Mouse (Mus musculus) liver, embryonic 13.5 days (tissue): ENCODE measurements at regions not wholly inside any gene's neighbourhood (a gene's known extent, or its start where the extent isn't known, plus 50 kb on each side); places are given as distances from the start of the nearest gene placed in this dataset.
A peak's percentile ranks its signal among the peaks of the same experiment; 100 is the strongest.

ENCODE experiments used
- ATAC-seq: fragments of 200-750 bp; cut with Nextera tagmentation; 2 replicates; pipeline ENCODE4 v1.8.0; 2017; ENCODE audit warnings: low read depth, mild to moderate bottlenecking, moderate number of reproducible peaks, moderate library complexity
- DNase-seq: peaks from one replicate; pipeline ENCODE4 v3.0.0; 2022
- H3K27ac ChIP-seq: fragments of 300-500 bp; sonication (generic); 2 replicates; pipeline ENCODE4 v1.5.1; 2015; ENCODE audit warnings: moderate library complexity, mild to moderate bottlenecking, inconsistent platforms
- H3K27me3 ChIP-seq: fragments of 300-500 bp; sonication (generic); 2 replicates; pipeline ENCODE4 v1.6.1; 2015; ENCODE audit warnings: mild to moderate bottlenecking, inconsistent platforms
- H3K36me3 ChIP-seq: fragments of 300-500 bp; sonication (generic); 2 replicates; pipeline ENCODE4 v1.6.1; 2015; ENCODE audit warnings: mild to moderate bottlenecking, inconsistent platforms
- H3K4me1 ChIP-seq: fragments of 300-500 bp; sonication (generic); replicated peaks from 2 replicates; pipeline ENCODE4 v1.6.1; 2015; ENCODE audit warnings: inconsistent platforms
- H3K4me2 ChIP-seq: fragments of 300-500 bp; sonication (generic); 2 replicates; pipeline ENCODE4 v1.6.1; 2015; ENCODE audit warnings: inconsistent platforms, mild to moderate bottlenecking, moderate library complexity
- H3K4me3 ChIP-seq: fragments of 300-500 bp; sonication (generic); replicated peaks from 2 replicates; pipeline ENCODE4 v1.5.1; 2015; ENCODE audit warnings: mild to moderate bottlenecking, inconsistent platforms
- H3K9ac ChIP-seq: fragments of 300-500 bp; sonication (generic); 2 replicates; pipeline ENCODE4 v1.6.1; 2015; ENCODE audit warnings: mild to moderate bottlenecking, inconsistent platforms
- H3K9me3 ChIP-seq: fragments of 300-500 bp; sonication (generic); replicated peaks from 2 replicates; pipeline ENCODE4 v1.6.1; 2016; ENCODE audit warnings: inconsistent platforms
- WGBS: fragments of 180-500 bp; shearing (Covaris S2); methylation state at CpG from one replicate; pipeline ENCODE4 v1.1.7; 2015; ENCODE audit not compliant: insufficient replicate concordance; 5-methylcytosine and 5-hydroxymethylcytosine counted together

GRCm38 (mm10) chr3:157748395-157749037 is 176.4 kb downstream of the Cth start:
- Histone ChIP-seq H3K36me3 (no peaks in the 10 kb centered on the region), H3K4me3 (no peak overlapping the region), H3K27ac (no peak overlapping the region), H3K9ac (no peak overlapping the region), H3K9me3 (no peaks in the 10 kb centered on the region), H3K4me2 (no peak overlapping the region), H3K27me3 (no peaks in the 10 kb centered on the region), H3K4me1 (no peaks in the 10 kb centered on the region)
- 47% methylated on average over 3 of the region's 3 CpGs for WGBS
- DNase-seq (no peak), ATAC-seq (no peak)

DNA sequence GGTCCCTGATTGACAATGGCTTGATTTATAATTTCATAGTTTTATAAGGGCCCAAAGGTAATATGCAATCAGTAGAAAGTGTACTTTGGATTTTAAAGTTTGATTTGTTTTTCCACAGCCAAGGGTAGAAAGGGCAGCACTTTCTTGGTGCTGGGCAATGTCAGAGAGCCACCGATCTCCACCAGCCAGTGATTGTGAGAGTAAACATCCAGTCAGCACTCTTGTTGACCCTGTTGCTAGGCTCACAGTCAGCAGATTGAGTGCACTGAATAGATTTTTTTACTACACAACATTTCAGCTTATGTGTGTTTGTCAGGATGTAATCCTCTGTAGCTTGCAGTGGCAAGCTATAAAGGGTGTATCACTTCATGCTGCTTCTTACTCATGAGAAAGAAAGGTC is 176.3 kb downstream of the Ptger3 start:
- DNase-seq: no peak
- Histone ChIP-seq H3K27me3 (no peaks in the 10 kb centered on the region), H3K4me3 (no peak overlapping the region), H3K4me1 (no peaks in the 10 kb centered on the region), H3K9ac (no peak overlapping the region), H3K9me3 (no peaks in the 10 kb centered on the region), H3K4me2 (no peak overlapping the region), H3K36me3 (no peaks in the 10 kb centered on the region), H3K27ac (no peak overlapping the region)
- 53% methylated on average over 1 of the region's 1 CpGs for WGBS
- ATAC-seq: no peak

DNA sequence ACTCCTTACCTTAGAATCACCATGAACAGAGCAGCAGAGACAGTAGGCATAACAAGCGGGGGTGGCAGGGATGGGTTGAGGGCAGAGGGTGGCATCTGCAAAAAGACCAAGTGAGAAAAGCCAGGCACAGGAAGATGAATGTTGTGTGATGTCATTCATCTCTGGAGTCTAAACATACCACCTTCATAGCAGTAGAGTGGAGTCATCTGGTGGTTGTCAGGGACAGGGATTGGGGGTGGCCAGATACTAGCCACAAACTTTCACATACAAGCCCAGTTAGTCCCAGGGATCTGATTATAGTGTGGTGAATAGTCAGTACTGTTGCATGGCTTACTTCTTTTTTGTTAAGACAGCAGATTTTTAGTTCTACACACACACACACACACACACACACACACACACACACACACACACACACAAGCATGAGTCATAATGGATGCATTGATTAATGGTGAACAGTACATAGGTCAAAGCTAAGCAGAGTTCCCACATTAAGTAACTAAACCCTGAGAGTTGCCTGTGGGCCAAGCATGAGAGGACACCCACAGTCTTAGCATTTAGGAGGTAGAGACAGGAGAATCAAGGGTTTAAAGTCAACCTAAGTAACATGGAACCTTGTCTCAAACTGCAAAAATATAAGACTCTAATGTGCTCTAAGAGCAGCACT is 173.1 kb downstream of the Ptger3 start:
- H3K4me1 ChIP-seq: no peaks in the 10 kb centered on the region
- no peak overlapping the region for H3K9ac ChIP-seq
- no peaks in the 10 kb centered on the region for H3K9me3 ChIP-seq
- H3K36me3 ChIP-seq: no peaks in the 10 kb centered on the region
- H3K27ac ChIP-seq: no peak overlapping the region
- no peak for ATAC-seq
- no peak overlapping the region for H3K4me2 ChIP-seq
- 70% methylated on average over 1 of the region's 1 CpGs for WGBS
- H3K27me3 ChIP-seq: no peaks in the 10 kb centered on the region
- H3K4me3 ChIP-seq: no peak overlapping the region
- DNase-seq: no peak

- no peak overlapping the region for H3K9ac ChIP-seq
- no peak overlapping the region for H3K27ac ChIP-seq
- H3K36me3 ChIP-seq: no peaks in the 10 kb centered on the region
- no peaks in the 10 kb centered on the region for H3K9me3 ChIP-seq
- H3K4me2 ChIP-seq: no peak overlapping the region
- ATAC-seq: no peak
- no peak overlapping the region for H3K4me3 ChIP-seq
- 57% methylated on average over 4 of the region's 4 CpGs for WGBS
- H3K4me1 ChIP-seq: no peaks in the 10 kb centered on the region
- no peaks in the 10 kb centered on the region for H3K27me3 ChIP-seq
- DNase-seq: no peak
Measured at GRCm38 (mm10) chr3:157732136-157732940, 165.6 kb downstream of the Ptger3 start.

DNA sequence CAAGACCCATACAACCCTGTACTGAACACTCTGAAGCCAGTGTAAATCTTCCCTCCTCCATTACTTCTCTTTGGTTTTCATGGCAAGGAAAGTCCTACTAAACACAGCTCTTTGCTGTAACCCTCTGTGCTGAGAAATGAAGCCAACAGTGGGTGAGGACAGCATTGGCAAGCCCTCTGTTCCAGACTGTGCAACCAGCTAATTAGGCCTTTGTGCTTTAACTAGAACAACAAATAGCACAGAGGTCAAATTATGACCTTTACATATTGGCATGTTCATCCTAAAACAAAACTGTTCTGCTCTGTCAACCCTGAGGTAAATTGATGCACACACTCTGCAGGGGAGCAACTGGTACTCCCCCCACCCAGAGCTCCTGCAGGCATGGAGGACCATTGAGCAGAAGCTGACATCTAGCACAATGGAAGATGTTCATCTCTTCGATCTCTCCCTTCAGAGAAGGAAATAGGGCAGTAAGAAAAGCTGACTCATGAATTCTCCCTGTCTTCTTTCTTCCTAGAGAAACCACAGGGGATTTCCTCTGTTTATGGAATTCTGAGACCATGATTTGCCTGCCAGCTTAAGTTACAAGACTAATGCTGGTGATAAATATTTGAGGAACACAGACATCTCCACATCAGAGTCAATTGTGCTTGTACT is 163.1 kb downstream of the Ptger3 start:
- no peak for ATAC-seq
- H3K36me3 ChIP-seq: no peaks in the 10 kb centered on the region
- no peaks in the 10 kb centered on the region for H3K4me1 ChIP-seq
- H3K27ac ChIP-seq: no peak overlapping the region
- H3K9me3 ChIP-seq: no peaks in the 10 kb centered on the region
- no peaks in the 10 kb centered on the region for H3K27me3 ChIP-seq
- no peak for DNase-seq
- H3K4me3 ChIP-seq: no peak overlapping the region
- no peak overlapping the region for H3K4me2 ChIP-seq
- H3K9ac ChIP-seq: no peak overlapping the region
- WGBS: 38% methylated on average over 1 of the region's 1 CpGs

DNA sequence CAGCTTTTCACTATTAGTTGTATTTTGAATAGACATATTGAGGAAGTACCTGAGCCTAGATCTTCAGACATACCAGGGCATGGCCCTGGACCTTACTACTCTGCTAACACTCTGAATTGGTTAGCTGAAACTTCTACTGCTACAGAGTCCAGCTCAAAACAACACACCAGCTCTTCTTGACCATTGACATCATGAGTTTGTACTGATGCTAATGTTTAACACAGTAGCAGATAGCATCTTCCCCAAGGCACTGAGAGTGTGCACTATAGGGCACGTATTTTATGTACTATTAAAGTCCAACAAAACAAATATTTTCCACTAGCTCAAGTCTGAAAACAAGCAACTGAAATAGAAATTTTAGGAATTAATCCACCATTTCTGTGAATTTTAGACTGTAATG is 157.8 kb downstream of the Ptger3 start:
- WGBS: 24% methylated on average over 1 of the region's 1 CpGs
- H3K4me3 ChIP-seq: no peak overlapping the region
- H3K27ac ChIP-seq: no peak overlapping the region
- no peak overlapping the region for H3K4me2 ChIP-seq
- H3K9me3 ChIP-seq: no peaks in the 10 kb centered on the region
- ATAC-seq (no peak), DNase-seq (no peak)
- no peaks in the 10 kb centered on the region for H3K4me1 ChIP-seq
- no peaks in the 10 kb centered on the region for H3K36me3 ChIP-seq
- H3K9ac ChIP-seq: no peak overlapping the region
- H3K27me3 ChIP-seq: no peaks in the 10 kb centered on the region

DNA sequence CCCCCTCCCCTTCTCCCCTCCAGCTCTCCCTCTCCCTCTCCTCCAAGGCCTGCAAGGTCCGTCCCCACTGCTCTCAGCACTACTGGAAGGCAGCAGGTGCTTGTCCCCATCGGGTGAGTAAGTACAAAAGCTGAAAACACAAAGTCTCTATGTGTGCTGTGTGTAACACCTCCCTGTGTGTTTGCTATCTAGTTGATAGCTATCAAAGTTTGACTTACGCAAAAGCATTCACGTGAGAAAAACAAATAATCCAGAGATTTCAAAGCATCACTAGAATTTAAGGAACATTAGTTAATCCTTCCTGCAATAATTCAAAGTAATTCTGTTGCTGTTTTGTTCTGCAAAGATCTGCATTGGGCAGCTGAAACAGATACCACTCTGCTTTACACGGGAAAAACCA is 156.5 kb downstream of the Ptger3 start:
- Histone ChIP-seq H3K4me2 (no peak overlapping the region), H3K36me3 (no peaks in the 10 kb centered on the region), H3K4me1 (no peaks in the 10 kb centered on the region), H3K27ac (no peak overlapping the region), H3K9ac (no peak overlapping the region), H3K4me3 (no peak overlapping the region), H3K9me3 (no peaks in the 10 kb centered on the region), H3K27me3 (no peaks in the 10 kb centered on the region)
- DNase-seq (no peak), ATAC-seq (no peak)
- 65% methylated on average over 5 of the region's 5 CpGs for WGBS

GRCm38 (mm10) chr3:157717313-157717921 is 150.7 kb downstream of the Ptger3 start:
- no peak for ATAC-seq
- H3K36me3 ChIP-seq: no peaks in the 10 kb centered on the region
- WGBS: 14% methylated on average over 7 of the region's 7 CpGs

GRCm38 (mm10) chr3:157714023-157714422 is 147.3 kb downstream of the Ptger3 start:
- WGBS: 65% methylated on average over 3 of the region's 3 CpGs
- no peak overlapping the region for H3K27ac ChIP-seq
- no peak for ATAC-seq
- DNase-seq: no peak
- no peak overlapping the region for H3K4me3 ChIP-seq
- no peaks in the 10 kb centered on the region for H3K36me3 ChIP-seq
- H3K9ac ChIP-seq: no peak overlapping the region
- no peaks in the 10 kb centered on the region for H3K4me1 ChIP-seq
- H3K27me3 ChIP-seq: no peaks in the 10 kb centered on the region
- H3K4me2 ChIP-seq: no peak overlapping the region
- H3K9me3 ChIP-seq: no peaks in the 10 kb centered on the region

More at GRCm38 (mm10) chr3:157717313-157717921, 150.7 kb downstream of the Ptger3 start:
- peak; percentile 35 for DNase-seq
- Histone ChIP-seq H3K4me1 (no peaks in the 10 kb centered on the region), H3K4me3 (no peak overlapping the region), H3K9me3 (no peaks in the 10 kb centered on the region), H3K9ac (no peak overlapping the region), H3K27me3 (no peaks in the 10 kb centered on the region), H3K27ac (no peak overlapping the region), H3K4me2 (no peak overlapping the region)

DNA sequence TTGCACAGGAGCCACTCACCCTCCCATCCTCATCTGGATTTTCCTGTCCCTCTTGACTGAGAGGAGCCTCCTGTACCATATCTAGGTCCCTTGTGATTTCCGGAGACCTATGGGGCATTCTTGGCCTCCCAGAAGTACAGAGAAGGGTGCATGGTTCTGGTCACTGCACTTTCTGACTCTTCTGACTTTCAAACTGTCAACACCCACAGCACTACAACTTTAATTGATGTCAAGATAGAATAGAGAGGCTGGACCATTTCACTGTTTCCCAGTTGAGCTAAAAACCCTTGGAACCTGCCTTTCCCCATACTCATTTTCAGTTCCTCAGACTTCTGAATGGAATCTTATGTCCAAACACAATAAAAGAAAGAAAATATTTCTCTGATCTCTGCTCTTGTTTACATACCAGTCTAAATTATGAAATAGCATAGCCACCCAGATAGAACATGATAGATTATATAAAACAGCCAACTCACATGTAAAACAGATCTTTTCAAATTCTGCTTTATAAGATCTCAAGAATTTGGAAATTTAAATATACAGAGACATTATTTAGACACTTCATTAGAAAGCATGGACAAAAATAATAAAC is 144.2 kb downstream of the Ptger3 start:
- Histone ChIP-seq H3K9ac (no peak overlapping the region), H3K27me3 (no peaks in the 10 kb centered on the region), H3K4me3 (no peak overlapping the region), H3K36me3 (no peaks in the 10 kb centered on the region), H3K27ac (no peak overlapping the region), H3K4me1 (no peaks in the 10 kb centered on the region), H3K4me2 (no peak overlapping the region), H3K9me3 (no peaks in the 10 kb centered on the region)
- no peak for DNase-seq
- WGBS: 74% methylated on average over 1 of the region's 1 CpGs
- ATAC-seq: no peak

- DNase-seq: no peak
- H3K9me3 ChIP-seq: no peaks in the 10 kb centered on the region
Measured at GRCm38 (mm10) chr3:157699961-157700360, 133.3 kb downstream of the Ptger3 start.

More at GRCm38 (mm10) chr3:157699961-157700360, 133.3 kb downstream of the Ptger3 start:
- Histone ChIP-seq H3K36me3 (no peaks in the 10 kb centered on the region), H3K27ac (no peak overlapping the region), H3K9ac (no peak overlapping the region), H3K4me1 (no peaks in the 10 kb centered on the region), H3K4me2 (no peak overlapping the region), H3K4me3 (no peak overlapping the region), H3K27me3 (no peaks in the 10 kb centered on the region)
- ATAC-seq: no peak
